Mouse (Mus musculus) embryonic facial prominence, embryonic 11.5 days (tissue): ENCODE measurements around the gene Dio2. TPM values are rescaled to one million over a fixed set of nuclear protein-coding genes. Genes with fewer than 3 reads are reported as not detected.

ENCODE experiments used
- ATAC-seq: fragments of 200-750 bp; cut with Nextera tagmentation; replicated peaks from 2 replicates; pipeline ENCODE4 v1.8.0; 2017; ENCODE audit warnings: low read depth; ENCODE audit not compliant: insufficient number of reproducible peaks, low FRiP score, low TSS enrichment
- DNase-seq: peaks from one replicate; pipeline ENCODE4 v3.0.0-alpha.2; 2015; ENCODE audit warnings: low spot score
- H3K27ac ChIP-seq: fragments of 300-500 bp; sonication (generic); replicated peaks from 2 replicates; pipeline ENCODE4 v1.5.1; 2014; ENCODE audit warnings: mild to moderate bottlenecking, low read depth, low read length, control low read depth
- H3K27me3 ChIP-seq: fragments of 300-500 bp; sonication (generic); 2 replicates; pipeline ENCODE4 v1.6.1; 2014; ENCODE audit warnings: mild to moderate bottlenecking, low read length, moderate library complexity, mixed read lengths; ENCODE audit not compliant: control insufficient read depth, insufficient read depth
- H3K36me3 ChIP-seq: fragments of 300-500 bp; sonication (generic); replicated peaks from 2 replicates; pipeline ENCODE4 v1.6.1; 2014; ENCODE audit warnings: low read depth, mild to moderate bottlenecking, low read length, moderate library complexity, mixed read lengths; ENCODE audit not compliant: control insufficient read depth, insufficient read depth
- H3K4me1 ChIP-seq: fragments of 300-500 bp; sonication (generic); 2 replicates; pipeline ENCODE4 v1.6.1; 2014; ENCODE audit warnings: low read length, mixed read lengths; ENCODE audit not compliant: control insufficient read depth, insufficient read depth
- H3K4me2 ChIP-seq: fragments of 300-500 bp; sonication (generic); 2 replicates; pipeline ENCODE4 v1.6.1; 2014; ENCODE audit warnings: low read depth, mild to moderate bottlenecking, control low read depth, low read length, moderate library complexity
- H3K4me3 ChIP-seq: fragments of 300-500 bp; sonication (generic); 2 replicates; pipeline ENCODE4 v1.5.1; 2014; ENCODE audit warnings: low read depth, low read length, control low read depth
- H3K9ac ChIP-seq: fragments of 300-500 bp; sonication (generic); replicated peaks from 2 replicates; pipeline ENCODE4 v1.6.1; 2014; ENCODE audit warnings: mild to moderate bottlenecking, control low read depth, low read length
- H3K9me3 ChIP-seq: fragments of 300-500 bp; sonication (generic); replicated peaks from 2 replicates; pipeline ENCODE4 v1.6.1; 2016; ENCODE audit warnings: mild to moderate bottlenecking, low read length, inconsistent platforms, mixed read lengths; ENCODE audit not compliant: control insufficient read depth
- WGBS: fragments of 180-500 bp; shearing (Covaris S2); extraction: QIAGEN DNeasy Blood & Tissue Kit; methylation state at CpG from one replicate; pipeline ENCODE4 v1.1.7; 2014; 5-methylcytosine and 5-hydroxymethylcytosine counted together
- polyA plus RNA-seq: library from polyadenylated mRNA; unstranded; fragments of >200 nt; fragmentation: Nextera tagmentation; extraction: Ambion mirVana; gene quantifications from 2 replicates; pipeline ENCODE4 v1.2.1, GENCODE M21; 2014

The Dio2 gene
- polyA plus RNA-seq = 0.58 and 0.89 TPM in 2 replicates

- H3K27me3 ChIP-seq = no peaks in the 10 kb centered on the region
- no peak within 1 kb of the TSS for H3K27ac ChIP-seq
- DNase-seq (peak; percentile 34), ATAC-seq (no peak)
- H3K9me3 ChIP-seq = no peaks in the 10 kb centered on the region
- peak within 1 kb of the TSS; percentile 35; the same call in 1 of the 2 replicates for H3K9ac ChIP-seq
- H3K4me2 ChIP-seq = peak within 1 kb of the TSS; percentile 27
- no peaks in the 10 kb centered on the region for H3K4me1 ChIP-seq
- 22% methylated on average over 10 of the region's 10 CpGs for WGBS
- no peaks in the 10 kb centered on the region for H3K36me3 ChIP-seq
- no peak within 1 kb of the TSS for H3K4me3 ChIP-seq
Observed at GRCm38 (mm10) chr12:90738388-90739223, at the start of gene Dio2. Gene Dio2, minus strand, starts transcription at chr12:90738438.

GRCm38 (mm10) chr12:90781438-90781837, 43.2 kb upstream of the Dio2 start:
- Histone ChIP-seq H3K27me3 (no peaks in the 10 kb centered on the region), H3K27ac (no peak overlapping the region), H3K9ac (no peak overlapping the region), H3K4me2 (no peak overlapping the region), H3K4me1 (no peaks in the 10 kb centered on the region), H3K4me3 (no peak overlapping the region), H3K36me3 (no peaks in the 10 kb centered on the region), H3K9me3 (no peaks in the 10 kb centered on the region)
- DNase-seq (no peak), ATAC-seq (no peak)
- 93% methylated on average over 4 of the region's 4 CpGs for WGBS

GRCm38 (mm10) chr12:90744752-90745151, 6.5 kb upstream of the Dio2 start:
- Histone ChIP-seq H3K36me3 (no peaks in the 10 kb centered on the region), H3K4me2 (no peak overlapping the region), H3K9me3 (no peaks in the 10 kb centered on the region), H3K27ac (no peak overlapping the region), H3K4me1 (no peaks in the 10 kb centered on the region), H3K27me3 (no peaks in the 10 kb centered on the region), H3K9ac (no peak overlapping the region), H3K4me3 (no peak overlapping the region)
- DNase-seq (no peak), ATAC-seq (no peak)

GRCm38 (mm10) chr12:90743633-90744032, 5.4 kb upstream of the Dio2 start:
- Histone ChIP-seq H3K9ac (no peak overlapping the region), H3K36me3 (no peaks in the 10 kb centered on the region), H3K27me3 (no peaks in the 10 kb centered on the region), H3K9me3 (no peaks in the 10 kb centered on the region), H3K4me1 (no peaks in the 10 kb centered on the region), H3K4me2 (no peak overlapping the region), H3K4me3 (no peak overlapping the region), H3K27ac (no peak overlapping the region)
- DNase-seq = no peak
- no peak for ATAC-seq
- 56% methylated on average over 3 of the region's 3 CpGs for WGBS

DNA sequence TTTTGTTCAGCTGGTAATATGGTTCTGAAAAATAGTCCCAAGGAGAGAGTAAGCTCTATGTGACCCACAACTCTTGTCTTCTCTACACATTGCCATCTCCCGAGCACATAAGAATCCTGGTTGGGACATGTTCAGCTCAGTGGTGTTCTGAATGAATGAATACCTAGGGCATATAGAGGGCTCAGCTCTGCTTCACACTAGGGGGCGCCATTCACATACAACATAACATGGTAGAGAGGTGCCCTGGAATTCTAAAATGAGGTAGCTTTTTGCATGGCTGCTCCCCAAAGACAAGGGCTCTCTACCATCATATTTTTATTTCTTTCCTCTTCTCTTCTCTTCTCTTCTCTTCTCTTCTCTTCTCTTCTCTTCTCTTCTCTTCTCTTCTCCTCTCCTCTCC, 2.2 kb upstream of the Dio2 start:
- no peak for ATAC-seq
- WGBS = 34% methylated on average over 2 of the region's 2 CpGs

GRCm38 (mm10) chr12:90737932-90738331, 306 bp downstream of the Dio2 start:
- DNase-seq = no peak
- Histone ChIP-seq H3K36me3 (no peaks in the 10 kb centered on the region), H3K9me3 (no peaks in the 10 kb centered on the region), H3K4me1 (no peaks in the 10 kb centered on the region), H3K4me2 (no peak overlapping the region), H3K4me3 (no peak overlapping the region), H3K9ac (no peak overlapping the region), H3K27ac (no peak overlapping the region), H3K27me3 (no peaks in the 10 kb centered on the region)
- ATAC-seq = no peak
- 85% methylated on average over 13 of the region's 13 CpGs for WGBS

More for the DNA sequence above, 2.2 kb upstream of the Dio2 start:
- Histone ChIP-seq H3K27ac (no peak overlapping the region), H3K9ac (no peak overlapping the region), H3K4me1 (no peaks in the 10 kb centered on the region), H3K4me2 (no peak overlapping the region), H3K9me3 (no peaks in the 10 kb centered on the region), H3K36me3 (no peaks in the 10 kb centered on the region), H3K27me3 (no peaks in the 10 kb centered on the region), H3K4me3 (no peak overlapping the region)
- peak; percentile 74 for DNase-seq

DNA sequence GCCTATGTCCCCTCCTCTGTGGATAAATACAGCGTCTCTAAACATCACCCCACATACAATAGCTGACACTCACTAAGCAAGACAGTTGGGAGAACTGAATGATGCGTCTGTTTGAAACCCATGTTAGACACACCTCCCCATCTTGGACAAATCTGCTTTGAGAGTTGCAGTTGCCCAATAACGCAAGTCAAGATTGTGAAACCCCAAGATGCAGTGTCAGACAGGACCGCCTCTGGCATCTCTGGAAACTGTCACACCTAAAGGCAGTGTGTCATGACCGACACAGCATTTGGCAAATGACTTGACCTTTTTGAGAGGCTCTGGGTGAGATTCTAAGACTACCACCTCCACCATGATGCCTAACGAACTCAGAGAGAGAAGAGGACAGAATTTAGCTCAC, 2.8 kb downstream of the Dio2 start:
- Histone ChIP-seq H3K27me3 (no peaks in the 10 kb centered on the region), H3K4me3 (no peak overlapping the region), H3K4me2 (no peak overlapping the region), H3K36me3 (no peaks in the 10 kb centered on the region), H3K4me1 (no peaks in the 10 kb centered on the region), H3K9me3 (no peaks in the 10 kb centered on the region), H3K9ac (no peak overlapping the region), H3K27ac (no peak overlapping the region)
- ATAC-seq (no peak), DNase-seq (no peak)
- WGBS = 83% methylated on average over 6 of the region's 6 CpGs

DNA sequence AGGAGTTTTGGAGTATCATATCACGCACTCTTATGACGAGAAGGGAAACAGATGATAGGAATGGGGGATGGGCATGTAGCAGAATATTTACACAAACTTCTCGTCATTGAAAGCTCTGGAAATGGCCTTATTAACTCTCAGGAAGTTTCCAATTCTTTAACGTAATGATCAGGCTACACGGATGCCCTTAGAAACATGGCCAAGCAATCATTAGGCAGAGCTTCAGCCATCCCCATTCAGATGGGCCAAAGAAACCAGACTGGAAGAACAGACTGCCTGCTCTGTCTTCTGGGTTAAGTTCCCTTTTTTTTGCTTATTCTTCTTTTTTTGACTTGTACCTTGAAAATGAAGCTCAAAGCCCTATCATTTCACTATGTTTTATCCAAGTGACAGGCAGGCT, 3.7 kb downstream of the Dio2 start:
- Histone ChIP-seq H3K4me2 (no peak overlapping the region), H3K27ac (no peak overlapping the region), H3K27me3 (no peaks in the 10 kb centered on the region), H3K9me3 (no peaks in the 10 kb centered on the region), H3K4me1 (no peaks in the 10 kb centered on the region), H3K36me3 (no peaks in the 10 kb centered on the region), H3K4me3 (no peak overlapping the region), H3K9ac (no peak overlapping the region)
- 55% methylated on average over 5 of the region's 5 CpGs for WGBS
- DNase-seq = no peak
- no peak for ATAC-seq
